Mouse (Mus musculus) retina, embryonic 14.5 days (tissue): ENCODE measurements around the gene Wipi2.

Experiments
- DNase-seq: peaks from one replicate; pipeline ENCODE4 v3.0.0-alpha.2; 2015; ENCODE audit warnings: low spot score

Gene Wipi2

GRCm38 (mm10) chr5:142630224-142630623, 2.7 kb downstream of the Wipi2 start:
- DNase-seq = peak; percentile 48

- no peak for DNase-seq
Measured at GRCm38 (mm10) chr5:142637823-142638222, 10.3 kb downstream of the Wipi2 start.

DNA sequence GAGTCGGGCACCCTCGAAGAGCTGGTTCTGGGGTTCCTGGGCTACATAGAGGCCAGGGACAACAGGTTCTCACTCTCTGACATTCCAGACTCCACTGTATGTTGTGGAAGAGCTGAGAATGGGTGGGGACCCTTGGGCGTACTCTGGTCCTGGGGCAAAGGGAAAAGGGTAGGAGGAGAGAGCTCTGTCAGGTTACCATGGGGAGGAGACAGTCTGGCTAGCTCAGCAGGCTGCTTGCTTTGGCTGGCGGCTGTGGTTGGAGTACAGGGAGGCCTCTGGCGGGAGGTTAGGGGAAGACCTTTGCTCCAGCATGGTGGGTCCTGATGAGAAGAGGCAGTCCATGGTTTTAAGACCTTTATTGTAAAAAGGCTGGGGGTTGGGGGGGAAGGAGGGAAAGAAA, 12.6 kb downstream of the Wipi2 start:
- DNase-seq = no peak

GRCm38 (mm10) chr5:142641331-142642051, 14.0 kb downstream of the Wipi2 start:
- DNase-seq = no peak

- DNase-seq = no peak
Measured at GRCm38 (mm10) chr5:142648162-142648561, 20.7 kb downstream of the Wipi2 start.

- no peak for DNase-seq
Measured at GRCm38 (mm10) chr5:142649460-142650050, 22.1 kb downstream of the Wipi2 start.

DNA sequence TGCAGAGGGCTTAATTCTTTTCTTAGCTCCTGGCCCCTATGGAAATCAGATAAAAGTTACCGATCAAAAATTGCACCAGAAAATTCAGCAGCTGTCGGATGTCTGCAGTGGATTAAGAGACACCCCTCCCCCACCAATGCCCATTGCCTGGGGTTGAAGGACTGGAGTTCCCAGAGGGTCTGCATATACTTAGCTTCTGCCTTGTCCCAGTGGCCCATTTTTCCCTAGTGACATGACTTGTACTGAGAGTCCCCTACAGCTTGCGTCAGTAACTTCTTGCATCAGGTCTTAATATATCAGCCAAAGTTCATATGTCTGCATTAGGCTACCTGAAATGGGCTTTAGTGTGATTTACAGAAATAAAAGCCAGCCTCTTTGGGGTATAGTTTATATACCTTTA, 22.9 kb downstream of the Wipi2 start:
- peak; percentile 38 for DNase-seq

GRCm38 (mm10) chr5:142650794-142651497, 23.4 kb downstream of the Wipi2 start:
- no peak for DNase-seq

DNA sequence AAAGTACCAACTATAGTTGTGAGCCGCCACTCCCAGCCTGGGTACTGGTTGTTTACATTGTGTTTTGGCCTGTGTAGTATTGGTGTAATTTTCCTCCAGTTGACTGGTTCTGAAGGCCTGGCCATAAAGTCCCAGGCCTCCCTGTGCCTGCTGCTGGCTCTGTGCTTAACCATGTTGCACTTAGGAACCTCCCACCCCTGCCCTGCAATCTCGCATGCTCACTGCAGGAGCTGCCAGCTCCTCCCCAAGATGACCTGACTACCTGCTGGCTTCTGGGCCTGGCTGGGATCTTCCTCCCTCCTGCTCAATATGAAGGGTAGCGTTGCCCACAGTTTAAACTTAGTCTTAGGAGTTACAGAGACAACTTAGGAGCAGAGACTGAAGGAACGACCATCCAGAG, 24.8 kb downstream of the Wipi2 start:
- no peak for DNase-seq

- no peak for DNase-seq
Measured at GRCm38 (mm10) chr5:142660656-142661434, 33.3 kb downstream of the Wipi2 start.

DNA sequence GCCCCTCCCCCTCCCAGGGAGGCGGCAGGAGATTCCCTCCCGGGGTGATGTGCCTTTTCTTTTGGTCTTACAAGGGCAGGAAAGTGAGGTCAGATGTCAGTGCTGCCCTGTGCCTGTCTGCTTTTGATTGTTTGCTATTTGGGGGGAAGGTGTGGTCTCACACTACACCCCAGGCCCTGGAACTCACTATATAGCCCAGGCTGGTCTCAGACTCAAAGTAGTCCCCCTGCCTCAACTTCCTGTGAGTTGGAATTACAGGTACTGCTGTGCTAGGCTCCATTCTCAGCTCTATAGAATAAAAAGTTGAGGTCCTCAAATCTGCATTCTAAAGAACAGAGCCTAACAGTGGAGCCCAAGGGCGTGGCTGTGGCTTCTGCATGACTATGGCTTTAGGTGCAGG, 40.4 kb downstream of the Wipi2 start:
- DNase-seq = no peak

DNA sequence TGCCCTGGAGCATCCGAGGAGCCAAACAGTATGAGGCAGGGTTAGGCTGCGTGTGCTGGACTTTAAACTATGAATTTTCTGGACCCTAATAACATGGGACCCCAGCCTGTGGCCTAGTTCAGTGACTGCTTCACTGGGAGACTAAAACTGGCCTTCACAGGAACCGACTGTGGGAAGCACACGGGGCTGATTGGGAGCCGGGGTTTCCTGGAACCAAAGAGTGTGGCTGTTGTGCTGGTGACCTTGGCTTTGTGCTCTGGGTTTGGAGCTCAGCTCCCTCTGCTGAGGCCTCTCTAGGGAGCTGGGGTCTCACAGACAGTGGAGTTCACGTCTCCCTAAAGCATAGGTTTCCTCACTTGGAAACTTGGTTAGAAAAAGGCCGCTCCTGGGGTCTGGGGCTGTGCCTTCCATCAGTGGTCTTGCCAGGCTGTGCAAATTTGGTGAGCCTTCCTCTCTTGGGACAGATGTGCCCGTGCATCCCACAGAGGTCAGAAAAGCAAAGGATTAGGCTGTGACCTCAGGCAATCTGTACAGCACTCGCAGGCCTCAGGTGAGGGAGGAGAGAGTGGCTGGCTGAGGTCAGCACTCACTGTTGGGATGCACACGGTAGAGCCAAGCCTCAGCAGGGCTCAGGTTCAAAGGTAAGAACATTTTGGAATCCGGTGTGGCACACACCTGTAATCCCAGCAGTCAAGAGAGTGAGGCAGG, 41.2 kb downstream of the Wipi2 start:
- no peak for DNase-seq

GRCm38 (mm10) chr5:142669726-142670125, 42.2 kb downstream of the Wipi2 start:
- no peak for DNase-seq

- DNase-seq = peak; percentile 61
Measured at GRCm38 (mm10) chr5:142673082-142673481, 45.6 kb downstream of the Wipi2 start.

DNA sequence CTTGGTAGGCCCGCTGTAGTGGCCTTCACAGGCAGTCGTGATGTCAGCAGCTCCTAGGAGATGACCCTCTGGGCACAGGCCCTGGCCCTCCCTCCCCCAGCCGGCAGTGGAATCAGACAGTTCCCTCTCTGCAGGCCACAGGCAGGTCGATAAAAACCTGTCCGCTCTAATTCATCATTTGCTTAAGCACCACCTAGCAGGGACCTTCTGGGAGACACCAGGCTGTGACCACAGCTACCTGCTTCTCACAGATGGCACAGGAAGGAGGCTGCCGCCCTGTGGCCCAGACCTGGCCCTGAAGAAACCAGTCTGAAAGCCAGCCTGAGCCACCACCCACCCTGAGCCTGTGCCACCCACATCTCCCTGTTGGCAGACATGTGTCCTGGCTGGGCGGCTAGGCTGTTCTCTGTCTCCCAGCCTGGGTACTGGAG, 50.7 kb downstream of the Wipi2 start:
- DNase-seq = peak; percentile 67

DNA sequence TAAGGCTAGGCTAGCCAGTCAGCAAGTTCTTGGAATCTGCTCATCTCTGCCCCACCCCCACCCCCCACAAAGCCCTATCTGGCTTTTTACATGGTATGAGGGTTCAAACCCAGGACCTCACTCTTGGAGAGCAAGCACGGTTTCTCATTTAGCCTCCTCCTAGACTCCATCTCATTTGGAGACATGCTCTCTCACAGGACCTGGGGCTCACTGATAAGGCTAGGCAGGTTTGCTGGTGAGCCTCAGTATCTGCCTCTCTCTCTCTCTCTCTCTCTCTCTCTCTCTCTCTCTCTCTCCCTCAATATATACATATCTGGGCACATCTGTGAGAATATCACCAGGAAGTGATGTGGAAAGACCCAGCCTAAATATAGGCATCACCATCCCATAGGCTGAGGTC, 51.6 kb downstream of the Wipi2 start:
- no peak for DNase-seq

- DNase-seq = no peak
Measured at GRCm38 (mm10) chr5:142681911-142682310, 54.4 kb downstream of the Wipi2 start.

GRCm38 (mm10) chr5:142682529-142682928, 55.0 kb downstream of the Wipi2 start:
- no peak for DNase-seq

DNA sequence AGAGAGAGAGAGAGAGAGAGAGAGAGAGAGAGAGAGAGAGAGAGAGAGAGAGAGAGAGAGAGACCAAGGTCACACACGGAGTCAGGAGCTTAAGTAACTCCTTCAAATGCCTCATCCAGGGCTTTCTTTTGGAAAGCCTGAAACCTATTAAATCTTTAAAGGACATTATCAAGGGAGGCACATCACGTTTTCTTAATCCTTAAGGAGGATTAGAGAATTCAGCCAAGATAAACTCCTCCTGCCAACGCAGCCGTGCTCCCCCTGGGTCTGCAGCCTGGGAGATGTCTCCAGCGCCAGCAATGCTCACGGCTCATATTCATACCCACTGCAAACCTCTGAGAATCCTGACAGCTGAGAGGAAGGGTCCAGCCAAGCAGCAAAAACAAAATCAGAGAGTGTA, 61.4 kb downstream of the Wipi2 start:
- DNase-seq = peak; percentile 32

GRCm38 (mm10) chr5:142690343-142690742, 62.8 kb downstream of the Wipi2 start:
- DNase-seq = no peak

- DNase-seq = no peak
Measured at GRCm38 (mm10) chr5:142692248-142692647, 64.8 kb downstream of the Wipi2 start, which contains the start of gene Slc29a4. TSS of gene Slc29a4 (plus strand) at chr5:142692512.
